Mouse (Mus musculus) limb, embryonic 12.5 days (tissue): Measurements from ENCODE around the gene Ccdc71l. TPM values are rescaled to one million over a fixed set of nuclear protein-coding genes. Genes with fewer than 3 reads are reported as not detected.
A peak's percentile ranks its signal among the peaks of the same experiment; 100 is the strongest.

Experiments used
- ATAC-seq: fragments of 200-750 bp; cut with Nextera tagmentation; 2 replicates; pipeline ENCODE4 v1.8.0; 2017; ENCODE audit warnings: low read depth, moderate TSS enrichment; ENCODE audit not compliant: insufficient number of reproducible peaks, insufficient read depth, low FRiP score, low TSS enrichment
- H3K27ac ChIP-seq: fragments of 300-500 bp; sonication (generic); 2 replicates; pipeline ENCODE4 v1.5.1; 2016; ENCODE audit warnings: mild to moderate bottlenecking, moderate library complexity
- H3K27me3 ChIP-seq: fragments of 300-500 bp; sonication (generic); 2 replicates; pipeline ENCODE4 v1.6.1; 2016; ENCODE audit warnings: mild to moderate bottlenecking, moderate library complexity
- H3K36me3 ChIP-seq: fragments of 300-500 bp; sonication (generic); 2 replicates; pipeline ENCODE4 v1.6.1; 2016; ENCODE audit warnings: mild to moderate bottlenecking, moderate library complexity
- H3K4me1 ChIP-seq: fragments of 300-500 bp; sonication (generic); replicated peaks from 2 replicates; pipeline ENCODE4 v1.6.1; 2016
- H3K4me2 ChIP-seq: fragments of 300-500 bp; sonication (generic); 2 replicates; pipeline ENCODE4 v1.6.1; 2016; ENCODE audit warnings: mild to moderate bottlenecking, moderate library complexity
- H3K4me3 ChIP-seq: fragments of 300-500 bp; sonication (generic); replicated peaks from 2 replicates; pipeline ENCODE4 v1.5.1; 2016; ENCODE audit warnings: mild to moderate bottlenecking
- H3K9ac ChIP-seq: fragments of 300-500 bp; sonication (generic); replicated peaks from 2 replicates; pipeline ENCODE4 v1.6.1; 2016; ENCODE audit warnings: mild to moderate bottlenecking, moderate library complexity
- H3K9me3 ChIP-seq: fragments of 300-500 bp; sonication (generic); 2 replicates; pipeline ENCODE4 v1.6.1; 2016; ENCODE audit warnings: mild to moderate bottlenecking, moderate library complexity
- WGBS: fragments of 180-500 bp; shearing (Covaris S2); methylation state at CpG from one replicate; pipeline ENCODE4 v1.1.7; 2016; 5-methylcytosine and 5-hydroxymethylcytosine counted together
- polyA plus RNA-seq: library from polyadenylated mRNA; unstranded; fragments of >200 nt; fragmentation: Nextera tagmentation; extraction: Ambion mirVana; gene quantifications from 2 replicates; pipeline ENCODE4 v1.2.1, GENCODE M21; 2016

Ccdc71l gene
- polyA plus RNA-seq, result 5.2 and 6.8 TPM in 2 replicates

GRCm38 (mm10) chr12:32378528-32379295, at the start of gene Ccdc71l:
Gene Ccdc71l, plus strand, starts transcription at chr12:32378704.
- Histone ChIP-seq H3K36me3 (no peaks in the 10 kb centered on the region; the same call in 1 of the 2 replicates), H3K4me3 (peak within 1 kb of the TSS; percentile 79), H3K9ac (peak within 1 kb of the TSS; percentile 92), H3K27me3 (no peaks in the 10 kb centered on the region), H3K4me2 (peak within 1 kb of the TSS; percentile 73), H3K27ac (peak within 1 kb of the TSS; percentile 94), H3K9me3 (no peaks in the 10 kb centered on the region), H3K4me1 (peaks cover 9% of the 10 kb centered on the region)
- ATAC-seq, result peak; percentile 83
- WGBS, result 1% methylated on average over 77 of the region's 78 CpGs

GRCm38 (mm10) chr12:32339078-32339477, 39.4 kb upstream of the Ccdc71l start:
- Histone ChIP-seq H3K27ac (no peak overlapping the region), H3K4me2 (no peak overlapping the region), H3K4me3 (no peak overlapping the region), H3K4me1 (no peaks in the 10 kb centered on the region), H3K9me3 (no peaks in the 10 kb centered on the region), H3K27me3 (no peaks in the 10 kb centered on the region), H3K36me3 (no peaks in the 10 kb centered on the region), H3K9ac (no peak overlapping the region)
- 55% methylated on average over 1 of the region's 1 CpGs for whole genome bisulfite sequencing
- ATAC-seq, result no peak

- no peak overlapping the region for H3K4me3 ChIP-seq
- H3K9ac ChIP-seq, result no peak overlapping the region
- no peaks in the 10 kb centered on the region for H3K36me3 ChIP-seq
- H3K9me3 ChIP-seq, result no peaks in the 10 kb centered on the region
- no peak overlapping the region for H3K4me2 ChIP-seq
- H3K27me3 ChIP-seq, result no peaks in the 10 kb centered on the region
- no peak overlapping the region for H3K27ac ChIP-seq
- 83% methylated on average over 1 of the region's 1 CpGs for WGBS
- no peak for ATAC-seq
- no peaks in the 10 kb centered on the region for H3K4me1 ChIP-seq
Observed at GRCm38 (mm10) chr12:32343487-32343886, 35.0 kb upstream of the Ccdc71l start.

DNA sequence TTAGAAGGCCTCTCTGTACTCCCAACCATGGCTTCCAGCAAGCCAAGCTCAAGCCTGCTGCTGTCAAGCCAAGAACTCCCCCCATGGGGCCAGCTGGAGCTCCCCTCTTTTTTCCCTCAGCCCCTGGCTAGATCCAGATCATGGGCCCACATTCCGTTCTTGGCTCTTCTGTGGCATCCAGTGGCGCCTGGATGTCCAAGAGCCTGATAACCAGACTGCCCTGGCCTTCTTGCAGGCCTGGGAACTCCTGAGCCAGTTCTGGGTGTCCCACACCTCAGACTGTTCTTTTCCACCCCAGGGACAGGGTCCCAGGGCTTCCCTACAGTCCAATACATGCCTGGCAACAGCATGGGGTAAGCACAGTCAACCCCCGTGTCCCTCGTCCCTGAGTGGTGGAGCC, 32.4 kb upstream of the Ccdc71l start:
- H3K9me3 ChIP-seq, result no peaks in the 10 kb centered on the region
- 82% methylated on average over 4 of the region's 4 CpGs for WGBS
- no peak overlapping the region for H3K9ac ChIP-seq
- no peaks in the 10 kb centered on the region for H3K4me1 ChIP-seq
- H3K4me2 ChIP-seq, result no peak overlapping the region
- no peaks in the 10 kb centered on the region for H3K27me3 ChIP-seq
- no peak for ATAC-seq
- H3K27ac ChIP-seq, result no peak overlapping the region
- no peak overlapping the region for H3K4me3 ChIP-seq
- no peaks in the 10 kb centered on the region for H3K36me3 ChIP-seq

DNA sequence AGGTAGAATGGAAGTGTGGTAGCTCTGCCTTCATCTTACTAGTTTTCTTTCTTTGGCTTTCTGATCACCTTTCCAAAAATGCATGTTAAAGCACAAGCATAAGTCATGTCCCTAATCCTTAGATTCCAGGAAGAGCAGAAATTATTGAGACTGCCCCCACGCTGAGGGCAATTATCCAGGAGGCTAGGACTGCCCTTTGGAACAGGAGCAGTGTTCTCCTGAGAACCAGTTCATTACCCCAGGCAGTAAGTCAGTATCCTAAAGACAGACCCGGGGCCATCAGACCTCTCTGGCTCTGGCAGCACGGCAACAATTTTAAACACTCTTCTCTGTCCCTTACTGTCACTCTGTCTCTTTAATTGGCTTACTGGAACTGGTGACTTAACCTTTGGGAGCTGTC, 30.0 kb upstream of the Ccdc71l start:
- ATAC-seq, result no peak
- WGBS, result 81% methylated on average over 3 of the region's 3 CpGs
- no peak overlapping the region for H3K4me3 ChIP-seq
- no peaks in the 10 kb centered on the region for H3K4me1 ChIP-seq
- no peaks in the 10 kb centered on the region for H3K36me3 ChIP-seq
- no peak overlapping the region for H3K9ac ChIP-seq
- no peaks in the 10 kb centered on the region for H3K27me3 ChIP-seq
- no peaks in the 10 kb centered on the region for H3K9me3 ChIP-seq
- H3K27ac ChIP-seq, result no peak overlapping the region
- H3K4me2 ChIP-seq, result no peak overlapping the region

DNA sequence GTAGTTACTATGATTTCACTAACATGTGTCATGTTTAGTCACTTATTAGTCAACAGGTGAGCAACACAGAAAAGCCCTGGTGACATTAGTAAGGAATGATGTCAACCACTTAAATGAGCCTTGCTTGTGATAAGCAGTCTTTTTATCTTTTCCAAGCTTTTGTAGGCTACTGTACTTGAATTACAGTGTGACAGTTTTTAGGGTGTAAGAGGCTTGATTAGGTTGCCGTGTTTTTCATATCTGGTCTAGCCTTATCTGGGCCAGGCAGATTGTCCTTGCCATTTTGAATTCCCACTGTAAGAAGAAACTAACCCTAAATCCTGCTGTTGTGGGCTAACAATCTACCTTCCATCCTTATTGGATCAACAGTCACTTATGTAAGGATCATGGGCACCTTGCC, 26.6 kb upstream of the Ccdc71l start:
- no peaks in the 10 kb centered on the region for H3K9me3 ChIP-seq
- no peak for ATAC-seq
- H3K27ac ChIP-seq, result no peak overlapping the region
- H3K4me1 ChIP-seq, result no peaks in the 10 kb centered on the region
- H3K9ac ChIP-seq, result no peak overlapping the region
- no peak overlapping the region for H3K4me2 ChIP-seq
- H3K4me3 ChIP-seq, result no peak overlapping the region
- 92% methylated on average over 1 of the region's 1 CpGs for WGBS
- H3K27me3 ChIP-seq, result no peaks in the 10 kb centered on the region
- H3K36me3 ChIP-seq, result no peaks in the 10 kb centered on the region

DNA sequence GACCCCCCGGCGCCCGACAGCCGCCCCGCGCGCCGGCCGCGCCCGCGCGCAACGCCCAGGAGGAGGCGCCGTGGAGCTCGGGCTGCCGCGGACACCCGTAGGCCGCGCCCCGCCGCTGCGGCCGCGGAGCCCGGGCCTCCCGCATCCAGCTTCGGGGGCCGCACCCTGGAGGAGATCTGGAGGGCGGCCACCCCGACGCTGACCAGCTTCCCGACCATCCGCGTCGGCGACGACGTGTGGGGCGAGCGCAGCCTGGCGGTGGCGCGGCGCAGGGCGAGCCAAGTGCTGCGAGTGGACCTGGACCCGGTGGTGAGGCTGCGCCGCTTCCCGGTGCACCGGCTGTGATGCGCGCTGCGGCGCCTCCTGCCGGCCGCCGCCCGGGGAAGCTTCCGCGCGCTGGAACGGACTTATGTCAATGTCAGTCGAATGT, 807 bp downstream of the Ccdc71l start:
- H3K27ac ChIP-seq, result peak overlapping the region; percentile 94
- H3K9me3 ChIP-seq, result no peaks in the 10 kb centered on the region
- H3K9ac ChIP-seq, result peak overlapping the region; percentile 92
- H3K36me3 ChIP-seq, result no peaks in the 10 kb centered on the region; the same call in 1 of the 2 replicates
- peak overlapping the region; percentile 79 for H3K4me3 ChIP-seq
- no peaks in the 10 kb centered on the region for H3K27me3 ChIP-seq
- peaks cover 9% of the 10 kb centered on the region for H3K4me1 ChIP-seq
- ATAC-seq, result peak; percentile 83
- under 1% methylated on average over 67 of the region's 67 CpGs for WGBS
- peak overlapping the region; percentile 73 for H3K4me2 ChIP-seq

GRCm38 (mm10) chr12:32379731-32380130, 1.2 kb downstream of the Ccdc71l start:
- H3K36me3 ChIP-seq, result no peaks in the 10 kb centered on the region; the same call in 1 of the 2 replicates
- H3K4me2 ChIP-seq, result peak overlapping the region; percentile 73
- no peak for ATAC-seq
- H3K9ac ChIP-seq, result peak overlapping the region; percentile 92
- peaks cover 9% of the 10 kb centered on the region for H3K4me1 ChIP-seq
- no peaks in the 10 kb centered on the region for H3K27me3 ChIP-seq
- WGBS, result 3% methylated on average over 28 of the region's 28 CpGs
- H3K27ac ChIP-seq, result peak overlapping the region; percentile 94
- H3K4me3 ChIP-seq, result peak overlapping the region; percentile 79
- H3K9me3 ChIP-seq, result no peaks in the 10 kb centered on the region

- Histone ChIP-seq H3K9ac (no peak overlapping the region), H3K36me3 (no peaks in the 10 kb centered on the region; the same call in 1 of the 2 replicates), H3K9me3 (no peaks in the 10 kb centered on the region), H3K27me3 (no peaks in the 10 kb centered on the region), H3K4me3 (peak overlapping the region; percentile 24), H3K4me2 (peak overlapping the region; percentile 73), H3K4me1 (peaks cover 9% of the 10 kb centered on the region), H3K27ac (no peak overlapping the region)
- ATAC-seq, result no peak
- WGBS, result 82% methylated on average over 3 of the region's 3 CpGs
Observed at GRCm38 (mm10) chr12:32380457-32380856, 2.0 kb downstream of the Ccdc71l start.

DNA sequence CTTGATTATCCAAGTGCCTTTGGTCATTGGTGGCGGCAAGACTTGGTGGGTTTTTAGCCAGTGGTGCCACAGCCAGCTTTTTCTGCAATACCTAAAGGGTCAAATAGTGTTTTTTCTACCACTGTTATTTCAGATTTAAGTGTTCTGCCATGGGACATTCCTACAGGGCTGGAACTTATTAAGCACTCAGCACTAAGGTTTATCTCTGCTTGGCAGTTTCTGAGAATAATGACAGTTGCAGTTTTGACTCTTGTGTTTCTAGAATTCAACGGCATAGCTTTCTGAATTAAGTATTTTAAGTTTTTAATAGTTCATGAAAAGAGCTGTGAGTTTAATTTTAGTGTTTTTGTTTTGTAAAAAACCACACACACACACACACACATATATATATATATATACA, 2.5 kb downstream of the Ccdc71l start:
- H3K9ac ChIP-seq, result no peak overlapping the region
- H3K27me3 ChIP-seq, result no peaks in the 10 kb centered on the region
- peaks cover 9% of the 10 kb centered on the region for H3K4me1 ChIP-seq
- WGBS, result 92% methylated on average over 2 of the region's 2 CpGs
- no peak overlapping the region for H3K27ac ChIP-seq
- H3K4me3 ChIP-seq, result peak overlapping the region; percentile 24
- ATAC-seq, result no peak
- H3K9me3 ChIP-seq, result no peaks in the 10 kb centered on the region
- H3K4me2 ChIP-seq, result peak overlapping the region; percentile 73
- no peaks in the 10 kb centered on the region; the same call in 1 of the 2 replicates for H3K36me3 ChIP-seq

GRCm38 (mm10) chr12:32419537-32419936, 41.0 kb downstream of the Ccdc71l start:
- Histone ChIP-seq H3K4me1 (no peaks in the 10 kb centered on the region), H3K27me3 (no peaks in the 10 kb centered on the region), H3K36me3 (no peaks in the 10 kb centered on the region), H3K9ac (no peak overlapping the region), H3K9me3 (no peaks in the 10 kb centered on the region), H3K27ac (no peak overlapping the region), H3K4me2 (no peak overlapping the region), H3K4me3 (no peak overlapping the region)
- no peak for ATAC-seq
- WGBS, result 89% methylated on average over 1 of the region's 1 CpGs

GRCm38 (mm10) chr12:32427832-32428231, 49.3 kb downstream of the Ccdc71l start:
- ATAC-seq, result no peak
- H3K9ac ChIP-seq, result no peak overlapping the region

More at GRCm38 (mm10) chr12:32427832-32428231, 49.3 kb downstream of the Ccdc71l start:
- no peaks in the 10 kb centered on the region for H3K9me3 ChIP-seq
- H3K4me1 ChIP-seq, result no peaks in the 10 kb centered on the region
- H3K36me3 ChIP-seq, result no peaks in the 10 kb centered on the region
- no peaks in the 10 kb centered on the region for H3K27me3 ChIP-seq
- H3K4me2 ChIP-seq, result no peak overlapping the region
- H3K27ac ChIP-seq, result no peak overlapping the region
- H3K4me3 ChIP-seq, result no peak overlapping the region
